Mouse (Mus musculus) stomach, postnatal 0 days (tissue): Measurements from ENCODE around the gene Egfl6. TPM values are rescaled to one million over a fixed set of nuclear protein-coding genes. Genes with fewer than 3 reads are reported as not detected.

Source experiments
- ATAC-seq: fragments of 200-750 bp; cut with Nextera tagmentation; 2 replicates; pipeline ENCODE4 v1.8.0; 2017; ENCODE audit not compliant: low FRiP score, low TSS enrichment
- DNase-seq: peaks from one replicate; pipeline ENCODE4 v3.0.0-alpha.2; 2016; ENCODE audit warnings: low spot score
- H3K27ac ChIP-seq: fragments of 300-500 bp; sonication (generic); replicated peaks from 2 replicates; pipeline ENCODE4 v1.5.1; 2014; ENCODE audit warnings: mild to moderate bottlenecking, control low read depth
- H3K27me3 ChIP-seq: fragments of 300-500 bp; sonication (generic); 2 replicates; pipeline ENCODE4 v1.6.1; 2014; ENCODE audit warnings: low read length; ENCODE audit not compliant: control insufficient read depth, insufficient read depth
- H3K36me3 ChIP-seq: fragments of 300-500 bp; sonication (generic); 2 replicates; pipeline ENCODE4 v1.6.1; 2014; ENCODE audit warnings: low read length, mixed read lengths; ENCODE audit not compliant: control insufficient read depth, insufficient read depth
- H3K4me1 ChIP-seq: fragments of 300-500 bp; sonication (generic); replicated peaks from 2 replicates; pipeline ENCODE4 v1.6.1; 2014; ENCODE audit warnings: antibody characterized with exemption; ENCODE audit not compliant: control insufficient read depth, insufficient read depth
- H3K4me2 ChIP-seq: fragments of 300-500 bp; sonication (generic); replicated peaks from 2 replicates; pipeline ENCODE4 v1.6.1; 2014; ENCODE audit warnings: low read depth, mild to moderate bottlenecking, control low read depth, moderate library complexity
- H3K4me3 ChIP-seq: fragments of 300-500 bp; sonication (generic); 2 replicates; pipeline ENCODE4 v1.5.1; 2014; ENCODE audit warnings: low read depth, low read length, control low read depth
- H3K9ac ChIP-seq: fragments of 300-500 bp; sonication (generic); 2 replicates; pipeline ENCODE4 v1.6.1; 2014; ENCODE audit warnings: mild to moderate bottlenecking, low read length, control low read depth, mixed read lengths
- H3K9me3 ChIP-seq: fragments of 300-500 bp; sonication (generic); 2 replicates; pipeline ENCODE4 v1.6.1; 2016; ENCODE audit warnings: low read length; ENCODE audit not compliant: control insufficient read depth
- CTCF ChIP-seq: IDR thresholded peaks from 2 replicates; pipeline ENCODE4 v1.5.1; 2016; ENCODE audit warnings: antibody characterized with exemption, low read depth, mild to moderate bottlenecking, moderate library complexity
- EP300 ChIP-seq: optimal IDR thresholded peaks from 2 replicates; pipeline ENCODE3; 2016; ENCODE audit warnings: antibody characterized with exemption
- WGBS: fragments of 180-500 bp; shearing (Covaris S2); extraction: QIAGEN DNeasy Blood & Tissue Kit; methylation state at CpG from one replicate; pipeline ENCODE4 v1.1.7; 2014; 5-methylcytosine and 5-hydroxymethylcytosine counted together
- polyA plus RNA-seq: library from polyadenylated mRNA; unstranded; fragments of >200 nt; fragmentation: Nextera tagmentation; extraction: Ambion mirVana; gene quantifications from 2 replicates; pipeline ENCODE4 v1.2.1, GENCODE M21; 2015

The Egfl6 gene
- polyA plus RNA-seq, 1 experiment from 2014 or later, result 21.2 TPM

GRCm38 (mm10) chrX:166564900-166565299, 20.6 kb downstream of the Egfl6 start:
- H3K4me3 ChIP-seq, result no peak overlapping the region
- H3K4me2 ChIP-seq, result no peak overlapping the region
- peak overlapping the region; percentile 63 for H3K27ac ChIP-seq
- H3K27me3 ChIP-seq, result no peaks in the 10 kb centered on the region
- H3K4me1 ChIP-seq, result no peaks in the 10 kb centered on the region
- TF ChIP-seq CTCF (no peak), EP300 (no peak)
- no peaks in the 10 kb centered on the region for H3K36me3 ChIP-seq
- DNase-seq (no peak), ATAC-seq (no peak)
- 39% methylated on average over 5 of the region's 5 CpGs for WGBS
- H3K9me3 ChIP-seq, result no peaks in the 10 kb centered on the region
- H3K9ac ChIP-seq, result no peak overlapping the region

GRCm38 (mm10) chrX:166559333-166559732, 26.2 kb downstream of the Egfl6 start:
- no peak for ATAC-seq
- peak; percentile 17 for DNase-seq
- H3K9me3 ChIP-seq, result no peaks in the 10 kb centered on the region
- H3K4me3 ChIP-seq, result no peak overlapping the region
- no peak for TF ChIP-seq EP300
- TF ChIP-seq CTCF, result no peak
- H3K27ac ChIP-seq, result no peak overlapping the region
- no peaks in the 10 kb centered on the region for H3K27me3 ChIP-seq
- no peaks in the 10 kb centered on the region for H3K4me1 ChIP-seq
- no peak overlapping the region for H3K9ac ChIP-seq
- no peaks in the 10 kb centered on the region for H3K36me3 ChIP-seq
- 22% methylated on average over 3 of the region's 3 CpGs for WGBS
- H3K4me2 ChIP-seq, result no peak overlapping the region

- no peaks in the 10 kb centered on the region for H3K9me3 ChIP-seq
- no peak overlapping the region for H3K4me2 ChIP-seq
- H3K36me3 ChIP-seq, result no peaks in the 10 kb centered on the region
- H3K27me3 ChIP-seq, result no peaks in the 10 kb centered on the region
- WGBS, result 69% methylated on average over 6 of the region's 7 CpGs
- H3K27ac ChIP-seq, result no peak overlapping the region
- TF ChIP-seq CTCF, result no peak
- TF ChIP-seq EP300, result no peak
- ATAC-seq (no peak), DNase-seq (no peak)
- H3K4me3 ChIP-seq, result no peak overlapping the region
- no peak overlapping the region for H3K9ac ChIP-seq
- H3K4me1 ChIP-seq, result no peaks in the 10 kb centered on the region
Measured at GRCm38 (mm10) chrX:166552355-166552754, 33.2 kb downstream of the Egfl6 start.

GRCm38 (mm10) chrX:166546495-166546894, 39.0 kb downstream of the Egfl6 start:
- H3K4me2 ChIP-seq, result no peak overlapping the region
- no peak overlapping the region for H3K27ac ChIP-seq
- no peak for ATAC-seq
- no peaks in the 10 kb centered on the region for H3K27me3 ChIP-seq
- no peak overlapping the region for H3K9ac ChIP-seq
- no peaks in the 10 kb centered on the region for H3K36me3 ChIP-seq
- WGBS, result 77% methylated on average over 2 of the region's 2 CpGs
- TF ChIP-seq CTCF (no peak), EP300 (no peak)
- H3K4me3 ChIP-seq, result no peak overlapping the region
- no peaks in the 10 kb centered on the region for H3K9me3 ChIP-seq
- H3K4me1 ChIP-seq, result no peaks in the 10 kb centered on the region
- no peak for DNase-seq

- Histone ChIP-seq H3K4me2 (no peak overlapping the region), H3K9ac (no peak overlapping the region), H3K4me1 (no peaks in the 10 kb centered on the region), H3K27ac (no peak overlapping the region), H3K27me3 (no peaks in the 10 kb centered on the region), H3K36me3 (no peaks in the 10 kb centered on the region), H3K4me3 (no peak overlapping the region), H3K9me3 (no peaks in the 10 kb centered on the region)
- ATAC-seq (peak; percentile 82), DNase-seq (no peak)
- WGBS, result 12% methylated on average over 4 of the region's 4 CpGs
- TF ChIP-seq EP300 (no peak), CTCF (no peak)
Measured at GRCm38 (mm10) chrX:166535138-166535537, 50.4 kb downstream of the Egfl6 start.

- H3K4me1 ChIP-seq, result no peaks in the 10 kb centered on the region
- WGBS, result 72% methylated on average over 4 of the region's 4 CpGs
- no peak for DNase-seq
Measured at GRCm38 (mm10) chrX:166533432-166533831, 52.1 kb downstream of the Egfl6 start.

More at GRCm38 (mm10) chrX:166533432-166533831, 52.1 kb downstream of the Egfl6 start:
- no peak for TF ChIP-seq CTCF
- no peak for TF ChIP-seq EP300
- no peaks in the 10 kb centered on the region for H3K27me3 ChIP-seq
- H3K27ac ChIP-seq, result peak overlapping the region; percentile 40
- peak; percentile 83 for ATAC-seq
- H3K4me3 ChIP-seq, result no peak overlapping the region
- no peaks in the 10 kb centered on the region for H3K36me3 ChIP-seq
- no peak overlapping the region for H3K4me2 ChIP-seq
- no peak overlapping the region for H3K9ac ChIP-seq
- H3K9me3 ChIP-seq, result no peaks in the 10 kb centered on the region
